Mouse (Mus musculus): Measurements from ENCODE around the gene Bbs5.

DNA sequence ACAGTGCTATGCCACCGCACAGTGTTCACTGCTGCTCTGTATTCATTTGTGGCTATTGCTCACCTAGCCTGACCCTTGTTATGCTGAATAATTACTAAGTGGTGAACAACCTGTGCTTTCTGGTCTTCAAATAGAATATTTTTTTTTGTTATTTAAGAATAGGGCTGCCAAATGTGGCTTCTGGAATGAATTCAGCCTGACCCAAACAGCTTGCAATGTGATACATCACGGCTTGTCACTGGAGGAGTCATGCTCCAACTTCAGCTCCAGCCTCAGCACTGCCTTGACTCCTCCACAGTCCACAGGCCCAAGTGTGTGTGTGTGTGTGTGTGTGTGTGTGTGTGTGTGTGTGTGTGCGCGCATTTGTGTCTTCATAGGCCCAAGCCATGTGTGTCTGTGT lies 12.4 kb downstream of the Bbs5 start:
- TF ChIP-seq RAD21 (IDR thresholded peaks at IDR 0.05; ENCODE audit: low read depth, low read length) (no peak), NRF1 (IDR thresholded peaks at IDR 0.05; ENCODE audit: low read depth, low read length) (no peak), POLR2A (IDR thresholded peaks at IDR 0.05; ENCODE audit: low read depth, low read length) (no peak), ZNF384 (IDR thresholded peaks at IDR 0.05; ENCODE audit: low read depth, low read length) (no peak), CTCF (conservative IDR thresholded peaks at IDR 0.05 in 1 of 2, IDR thresholded peaks at IDR 0.05 in 1 of 2; ENCODE audit: low read depth in 2 of 2, low read length in 2 of 2) (no peak), HCFC1 (IDR thresholded peaks at IDR 0.05; ENCODE audit: low read depth, low read length) (no peak), MAX (IDR thresholded peaks at IDR 0.05; ENCODE audit: low read length) (no peak), ELF1 (IDR thresholded peaks at IDR 0.05; ENCODE audit: low read depth, low read length) (no peak), IRF4 (IDR thresholded peaks at IDR 0.05; ENCODE audit: low read depth, low read length) (no peak), TBP (conservative IDR thresholded peaks at IDR 0.05; ENCODE audit: low read depth, low read length) (no peak), SIN3A (IDR thresholded peaks at IDR 0.05; ENCODE audit: low read length) (no peak), EP300 (IDR thresholded peaks at IDR 0.05; ENCODE audit: low read length) (no peak), POLR2AphosphoS2 (IDR thresholded peaks at IDR 0.05; ENCODE audit: low read depth, low read length) (no peak), MXI1 (IDR thresholded peaks at IDR 0.05; ENCODE audit: low read depth, low read length) (no peak)
